Mouse (Mus musculus): ENCODE data around the gene Syf2.

Syf2 gene

GRCm38 (mm10) chr4:134968605-134968976 is 37.9 kb downstream of the Syf2 start:
- no peak for DNase-seq (ENCODE audit: low spot score in 2 of 2)

GRCm38 (mm10) chr4:134975261-134975928 is 44.7 kb downstream of the Syf2 start:
- no peak for DNase-seq (ENCODE audit: low spot score in 2 of 2)

DNA sequence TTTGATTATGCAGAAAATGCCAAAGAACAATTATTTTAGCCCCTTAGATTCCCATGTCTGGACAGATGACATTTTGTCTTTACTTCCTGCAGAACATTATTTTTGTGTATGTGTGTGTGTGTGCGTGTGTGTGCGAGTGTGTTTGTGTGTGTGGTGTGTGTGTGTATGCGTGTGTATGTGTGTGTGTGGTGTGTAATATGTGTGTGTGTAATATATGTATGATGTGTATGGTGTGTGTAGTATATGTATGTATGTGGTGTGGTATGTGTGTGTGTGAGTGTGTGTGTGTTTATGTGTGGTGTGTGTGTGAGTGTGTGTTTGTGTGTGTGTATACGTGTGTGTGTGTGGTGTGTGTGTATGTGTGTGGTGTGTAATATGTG is 45.2 kb downstream of the Syf2 start:
- DNase-seq (ENCODE audit: low spot score in 2 of 2) = no peak

- no peak for DNase-seq (ENCODE audit: low spot score in 2 of 2)
Observed at GRCm38 (mm10) chr4:134978930-134979329, 48.2 kb downstream of the Syf2 start.

DNA sequence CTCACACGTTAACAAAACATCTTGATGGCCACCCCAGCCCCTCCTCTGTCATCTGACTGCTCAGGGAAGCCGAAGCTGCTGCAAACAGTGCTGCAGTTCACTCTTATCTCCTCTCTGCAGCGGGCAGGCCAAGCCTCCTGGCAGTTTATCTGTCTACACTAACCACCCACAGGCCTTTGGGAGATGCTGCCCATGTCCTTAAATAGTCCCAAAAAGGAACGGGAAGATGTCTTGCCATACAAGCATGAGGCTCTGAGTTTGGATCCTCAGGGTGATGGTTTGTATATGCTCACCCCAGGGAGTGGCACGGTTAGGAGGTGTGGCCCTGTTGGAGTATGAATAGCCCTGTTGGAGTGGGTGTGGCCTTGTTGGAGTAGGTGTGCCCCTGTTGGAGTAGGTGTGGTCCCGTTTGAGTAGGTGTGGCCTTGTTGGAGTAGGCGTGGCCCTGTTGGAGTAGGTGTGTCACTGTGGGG is 51.3 kb downstream of the Syf2 start:
- no peak for DNase-seq (ENCODE audit: low spot score in 2 of 2)

DNA sequence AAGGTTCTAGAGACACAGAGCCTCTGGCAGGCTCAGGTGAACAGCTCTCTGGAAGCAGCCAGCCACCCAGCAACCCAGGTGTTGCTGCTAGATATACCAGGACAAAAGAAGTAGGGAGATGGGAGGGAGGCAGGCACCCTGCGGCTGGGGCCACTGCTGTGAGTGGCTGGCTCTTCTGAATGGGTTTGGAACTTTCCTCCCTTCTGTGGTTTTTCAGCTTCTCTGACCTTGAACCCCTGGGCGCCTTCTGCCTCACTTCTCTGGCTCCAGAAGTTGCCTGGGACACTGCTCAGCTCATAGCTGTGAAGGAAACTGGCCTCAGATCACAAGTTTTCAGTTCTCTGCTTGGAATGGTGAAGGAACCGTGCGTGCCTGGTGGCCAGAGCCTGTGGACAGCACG is 52.4 kb downstream of the Syf2 start:
- peak in 1 of 2 experiments; percentile 30 for DNase-seq (ENCODE audit: low spot score in 2 of 2)

GRCm38 (mm10) chr4:134984555-134984954 is 53.9 kb downstream of the Syf2 start:
- DNase-seq (ENCODE audit: low spot score in 2 of 2) = no peak

DNA sequence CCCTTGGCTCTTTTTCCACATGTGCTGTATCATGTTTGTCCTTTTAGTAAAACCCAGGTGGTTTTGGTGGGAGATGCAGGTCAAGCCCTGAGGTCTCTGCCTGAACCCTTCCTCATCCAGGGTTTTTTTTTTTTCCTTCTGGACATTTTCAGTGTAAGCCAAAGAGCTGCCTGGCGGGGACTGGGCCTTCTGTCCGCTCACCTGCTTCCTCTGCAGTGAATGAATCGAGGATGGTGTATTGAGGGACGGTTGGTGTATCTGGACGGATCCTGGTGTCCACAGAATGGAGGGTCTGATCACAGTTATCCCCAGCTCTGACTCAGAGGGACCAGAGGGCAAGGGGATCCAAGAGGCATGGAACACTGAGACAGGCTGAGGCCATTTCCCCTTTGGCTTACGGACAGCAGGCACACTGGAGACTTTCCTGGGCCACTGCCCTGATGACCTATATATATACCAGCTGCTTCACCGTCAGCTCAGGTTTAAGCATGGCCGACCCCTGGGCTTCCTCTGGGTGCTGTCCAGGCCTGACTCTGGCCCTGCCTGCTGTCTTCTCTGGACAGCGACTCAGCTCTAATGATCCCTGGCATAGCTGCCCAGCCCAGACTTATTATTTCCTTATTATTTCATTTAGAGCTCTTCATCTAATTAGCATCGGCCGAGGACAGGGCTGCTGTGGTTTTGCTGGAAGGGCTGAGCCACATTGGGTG is 55.1 kb downstream of the Syf2 start:
- DNase-seq (ENCODE audit: low spot score in 2 of 2) = no peak

DNA sequence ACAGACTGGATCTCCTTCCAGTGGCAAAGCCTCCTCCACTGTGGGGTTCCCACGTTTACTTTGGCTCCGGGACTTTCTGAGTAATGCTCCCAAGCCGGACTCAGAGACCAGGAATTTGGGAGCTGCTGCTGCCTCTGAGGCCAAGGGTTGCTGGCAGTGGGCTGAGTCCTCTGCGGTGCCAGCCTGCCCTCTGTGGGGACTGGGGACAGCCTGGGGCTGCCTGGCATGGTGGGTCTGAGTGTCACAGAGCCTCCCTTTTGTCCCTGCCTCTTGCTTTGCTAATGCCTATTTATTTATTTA is 55.6 kb downstream of the Syf2 start:
- DNase-seq (ENCODE audit: low spot score in 2 of 2) = no peak

DNA sequence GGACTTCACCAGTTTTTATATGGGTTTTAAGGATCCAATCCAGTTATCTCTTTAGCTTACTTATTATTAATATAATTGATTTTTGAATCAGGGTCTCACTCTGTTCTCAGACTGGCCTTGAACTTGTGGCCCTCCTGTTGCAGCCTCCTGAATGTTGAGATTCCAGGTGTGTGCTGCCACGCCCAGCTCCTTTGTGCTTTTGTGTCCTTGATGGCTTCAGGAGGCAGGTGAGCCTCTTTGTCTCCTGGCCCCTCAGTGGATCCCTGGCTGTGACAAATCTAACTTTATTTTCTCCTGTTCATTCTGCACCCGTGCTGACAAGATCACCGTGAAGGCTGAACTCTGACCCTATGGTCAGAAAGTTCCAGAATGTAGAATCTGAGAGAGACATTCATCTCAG is 56.3 kb downstream of the Syf2 start:
- no peak for DNase-seq (ENCODE audit: low spot score in 2 of 2)
